ENCODE assay signal across 26 mouse cellular contexts in genomic region chr1:83060643-83061042, GRCm38 (mm10). TPM values are rescaled to one million over a fixed set of nuclear protein-coding genes. Genes with fewer than 3 reads are reported as not detected.
A peak's percentile ranks its signal among the peaks of the same experiment; 100 is the strongest.
DNase-seq lines count a peak whose midpoint lies in the region; ATAC-seq and TF ChIP-seq lines count a peak whose summit lies in the region.
"Had no signal": no experiment of that assay in that cellular context is flagged by ENCODE, and none has a peak within 500 bp of the region (broad histone marks: within the 10 kb centered on the region; RNA-seq: fewer than 3 reads in every experiment).

TSS of gene Krtap28-13 (plus strand) at chr1:83060930.

- no peaks in the 10 kb centered on the region for H3K9me3 ChIP-seq in kidney, postnatal 0 days (replicated peaks; ENCODE audit: low read length)
- no peaks in the 10 kb centered on the region for H3K9me3 ChIP-seq in ES-Bruce4 (replicated peaks; ENCODE audit: control insufficient read depth, insufficient read depth, low read length, poor library complexity, severe bottlenecking)
- H3K9me3 ChIP-seq in hindbrain, embryonic 12.5 days (replicated peaks): no peaks in the 10 kb centered on the region
- H3K9me3 ChIP-seq: embryonic facial prominence, embryonic 10.5 days; G1E; heart, embryonic 12.5 days had no signal

- no peak within 1 kb of the TSS for H3K4me3 ChIP-seq in kidney, postnatal 0 days (replicated peaks; ENCODE audit: low read depth, low read length)
- peak within 1 kb of the TSS; percentile 61 for H3K4me3 ChIP-seq in ES-Bruce4 (ENCODE audit: low read depth, low read length)
- no peak within 1 kb of the TSS for H3K4me3 ChIP-seq in hindbrain, embryonic 12.5 days
- H3K4me3 ChIP-seq: embryonic facial prominence, embryonic 10.5 days; heart, embryonic 12.5 days had no signal

- no peaks in the 10 kb centered on the region for H3K4me1 ChIP-seq in kidney, postnatal 0 days (replicated peaks; ENCODE audit: insufficient read depth, low read length)
- H3K4me1 ChIP-seq in ES-Bruce4 (ENCODE audit: control insufficient read depth, insufficient read depth, low read length): peaks cover 2% of the 10 kb centered on the region
- H3K4me1 ChIP-seq in hindbrain, embryonic 12.5 days: no peaks in the 10 kb centered on the region
- H3K4me1 ChIP-seq: embryonic facial prominence, embryonic 10.5 days had no signal

- no peak for TF ChIP-seq CTCF in kidney, postnatal 0 days (IDR thresholded peaks at IDR 0.05; ENCODE audit: low read depth)
- no peak for TF ChIP-seq CTCF in ES-Bruce4 (IDR thresholded peaks at IDR 0.05; ENCODE audit: low read depth, low read length)

- H3K9ac ChIP-seq in kidney, postnatal 0 days (ENCODE audit: low read depth, low read length): no peak within 1 kb of the TSS
- no peak within 1 kb of the TSS for H3K9ac ChIP-seq in ES-Bruce4 (ENCODE audit: low read depth, poor library complexity, severe bottlenecking)
- H3K9ac ChIP-seq in hindbrain, embryonic 12.5 days: no peak within 1 kb of the TSS
- H3K9ac ChIP-seq: heart, embryonic 12.5 days had no signal

- no peaks in the 10 kb centered on the region for H3K36me3 ChIP-seq in kidney, postnatal 0 days (ENCODE audit: insufficient read depth, low read length)
- no peaks in the 10 kb centered on the region for H3K36me3 ChIP-seq in ES-Bruce4 (ENCODE audit: control insufficient read depth, insufficient read depth, low read length, poor library complexity, severe bottlenecking)
- H3K36me3 ChIP-seq in hindbrain, embryonic 12.5 days: no peaks in the 10 kb centered on the region
- H3K36me3 ChIP-seq: embryonic facial prominence, embryonic 10.5 days; G1E; heart, embryonic 12.5 days had no signal

- no peak for TF ChIP-seq EP300 in ES-Bruce4 (IDR thresholded peaks at IDR 0.05; ENCODE audit: insufficient read depth, low read depth, low read length)

- 84% methylated on average over 4 of the region's 4 CpGs for WGBS in kidney, postnatal 0 days
- WGBS in hindbrain, embryonic 12.5 days: 87% methylated on average over 4 of the region's 4 CpGs

- DNase-seq in heart, adult 8-10 months (ENCODE audit: low spot score): peak; percentile 7
- no peak for DNase-seq in heart, postnatal 4 days
- DNase-seq in kidney, postnatal 0 days (ENCODE audit: low spot score): peak; percentile 45
- no peak for DNase-seq in kidney, postnatal 10 days
- peak; percentile 30 for DNase-seq in brain, adult 2 months (ENCODE audit: low read depth, low spot score)
- DNase-seq: adrenal gland, adult 2 months; adrenal gland, postnatal 25 days; cerebellum, adult 2 months; cerebellum, postnatal 10 days; gastrocnemius, postnatal 36 days; heart, adult 11 months; kidney, adult 11 months had no signal

- no peak for TF ChIP-seq POLR2A in ES-Bruce4 (IDR thresholded peaks at IDR 0.05; ENCODE audit: insufficient read depth, low read length)

- H3K4me2 ChIP-seq in kidney, postnatal 0 days (ENCODE audit: low read length): no peak within 1 kb of the TSS
- no peak within 1 kb of the TSS for H3K4me2 ChIP-seq in hindbrain, embryonic 12.5 days (replicated peaks)
- H3K4me2 ChIP-seq: heart, embryonic 12.5 days had no signal

- no peak within 1 kb of the TSS for H3K27ac ChIP-seq in kidney, postnatal 0 days
- H3K27ac ChIP-seq in ES-Bruce4 (ENCODE audit: insufficient read depth, low read length): no peak within 1 kb of the TSS
- no peak within 1 kb of the TSS for H3K27ac ChIP-seq in hindbrain, embryonic 12.5 days
- H3K27ac ChIP-seq: embryonic facial prominence, embryonic 10.5 days had no signal

- ATAC-seq in kidney, postnatal 0 days (replicated peaks; ENCODE audit: low FRiP score, low read depth): no peak
- no peak for ATAC-seq in hindbrain, embryonic 12.5 days (ENCODE audit: low FRiP score)
- ATAC-seq: activated CD4-positive, CD25-positive, alpha-beta regulatory T cell, adult 4 months; forebrain, embryonic 14.5 days; hindbrain, embryonic 16.5 days; inflammation-experienced regulatory T-cells, adult 6 months had no signal

- no peaks in the 10 kb centered on the region for H3K27me3 ChIP-seq in kidney, postnatal 0 days (ENCODE audit: insufficient read depth, low read length)
- no peaks in the 10 kb centered on the region for H3K27me3 ChIP-seq in ES-Bruce4 (ENCODE audit: control insufficient read depth, insufficient read depth, low read length, poor library complexity, severe bottlenecking)
- H3K27me3 ChIP-seq in hindbrain, embryonic 12.5 days: no peaks in the 10 kb centered on the region
- H3K27me3 ChIP-seq: CH12.LX; heart, embryonic 12.5 days had no signal

RNA-seq across cellular contexts. Expression of gene Krtap28-13, which starts in this region (rescaled TPM):
- not detected for total RNA-seq in heart, adult 8-10 months (2022)
- not detected for total RNA-seq in heart, postnatal 4 days (2021)
- not detected in 2 replicates for polyA plus RNA-seq in kidney, postnatal 0 days (2015; fragmentation: Nextera tagmentation; extraction: Ambion mirVana)
- polyA plus RNA-seq in ES-Bruce4 (2011; ENCODE audit: insufficient read depth, insufficient read length, low read depth, missing spikeins): not detected in 2 replicates
- not detected in 2 replicates for polyA plus RNA-seq in hindbrain, embryonic 12.5 days (2016; fragmentation: Nextera tagmentation; extraction: Ambion mirVana)
- total RNA-seq: adrenal gland, adult 2 months; adrenal gland, postnatal 25 days; CH12.LX; gastrocnemius, adult 8-10 months; gastrocnemius, postnatal 36 days; heart, postnatal 10 days had no signal
- polyA plus RNA-seq: activated CD4-positive, CD25-positive, alpha-beta regulatory T cell, adult 4 months; adrenal gland, adult 2 months; C2C12; cerebellum, adult 2 months; embryonic facial prominence, embryonic 10.5 days; forebrain, embryonic 14.5 days; G1E; heart, embryonic 12.5 days; hindbrain, embryonic 11.5 days; hindbrain, embryonic 16.5 days; inflammation-experienced regulatory T-cells, adult 6 months had no signal

Comparison
In these comparisons a context has a peak if more than half of its experiments do, and no peak if none do; other contexts are left out.
1. Peak in DNase-seq in heart, adult 8-10 months; RNA of the gene not detected or under 1 TPM.
2. Peak in DNase-seq in kidney, postnatal 0 days; RNA of the gene not detected or under 1 TPM.